Mouse (Mus musculus) adrenal gland, adult 18-20 months (tissue): ENCODE data around the gene Nop2. TPM values are rescaled to one million over a fixed set of nuclear protein-coding genes. Genes with fewer than 3 reads are reported as not detected.

Experiments used
- DNase-seq, 2 experiments: peaks; one replicate each; pipeline ENCODE4 v3.0.0; 2021 to 2022; ENCODE audit warnings: low spot score in 2 of 2
- total RNA-seq, 2 experiments: library from RNA; stranded (reverse); gene quantifications; 1 replicate in 1 of 2; 2 replicates in 1 of 2; pipeline ENCODE4 v1.2.3; 2021

The Nop2 gene
- total RNA-seq, 2 experiments from 2014 or later: 51.6 to 61.3 TPM

DNA sequence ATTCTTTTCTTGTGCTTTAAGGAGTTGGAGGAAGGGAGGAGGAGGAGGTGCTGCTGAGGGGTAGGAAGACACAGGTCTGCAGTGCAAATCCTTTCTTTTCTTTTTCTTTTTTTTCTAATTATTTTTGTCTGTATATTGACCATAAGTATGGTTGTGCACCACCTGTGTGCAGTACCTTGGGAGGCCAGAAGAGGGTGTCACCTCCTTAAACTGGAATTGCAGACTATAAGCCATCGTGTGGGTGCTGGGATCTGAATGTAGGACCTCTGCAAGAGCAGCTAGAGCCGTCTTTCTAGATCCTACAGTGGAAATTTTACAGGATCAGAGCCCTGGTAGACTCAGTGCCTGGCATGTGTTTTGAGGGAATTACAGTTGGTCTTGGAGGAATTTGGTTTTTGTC, 24.0 kb upstream of the Nop2 start:
- no peak for DNase-seq

DNA sequence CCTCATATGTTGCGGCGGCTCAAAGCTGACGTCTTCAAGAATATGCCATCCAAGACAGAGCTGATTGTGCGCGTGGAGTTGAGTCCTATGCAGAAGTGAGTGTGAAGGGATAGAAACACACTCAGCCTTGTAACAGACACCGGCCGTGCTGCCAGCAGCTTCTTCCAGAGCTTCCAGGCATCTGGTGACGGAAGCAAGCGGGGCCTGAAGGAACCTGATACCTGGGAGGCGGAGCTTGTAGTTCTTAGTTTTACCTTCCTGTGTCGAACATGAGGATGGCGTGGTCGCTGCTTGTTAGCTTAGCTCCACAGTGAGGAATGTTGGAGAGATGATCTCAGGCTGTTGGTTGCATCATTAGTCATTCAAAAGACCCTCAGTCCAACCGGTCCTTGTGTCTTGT, 22.3 kb upstream of the Nop2 start:
- no peak for DNase-seq

DNA sequence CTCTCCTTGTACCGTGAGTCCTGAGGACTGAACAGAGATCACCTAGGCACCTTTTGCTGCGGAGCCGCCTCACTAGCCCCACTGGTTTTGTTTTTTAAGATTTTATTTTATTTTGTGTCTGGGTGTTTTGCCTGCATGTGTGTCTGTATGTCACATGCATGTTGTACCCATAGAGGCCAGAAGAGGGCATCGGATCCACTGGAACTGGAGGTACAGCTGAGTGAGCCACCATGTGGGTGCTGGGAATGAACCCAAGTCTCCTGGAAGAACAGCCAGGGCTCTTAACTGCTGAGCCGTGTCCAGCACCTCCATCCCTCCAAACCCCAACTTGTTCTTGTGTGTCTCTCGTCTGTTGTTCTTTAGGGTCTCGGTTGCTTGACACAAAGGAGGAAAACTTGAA, 20.8 kb upstream of the Nop2 start:
- peak in 1 of 2 experiments; percentile 26 for DNase-seq

DNA sequence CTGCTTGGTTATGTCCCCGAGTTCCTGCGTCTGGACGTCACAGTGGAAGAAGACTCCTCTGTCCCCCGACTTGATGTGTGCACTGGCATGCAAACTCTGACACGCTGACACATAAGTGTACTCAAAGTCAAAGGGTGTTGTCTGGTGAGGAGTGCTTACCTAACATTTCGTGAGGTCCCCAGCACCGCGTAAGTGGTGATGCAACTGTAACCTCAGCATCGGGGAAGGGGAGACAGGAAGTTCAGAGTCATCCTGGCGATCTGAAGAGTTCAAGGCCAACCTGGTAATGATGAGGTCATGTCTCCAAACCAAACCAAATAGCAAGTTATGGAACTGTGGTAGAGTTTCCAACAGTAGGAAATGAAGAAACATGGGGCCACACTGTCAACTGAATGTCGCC, 19.2 kb upstream of the Nop2 start:
- no peak for DNase-seq

DNA sequence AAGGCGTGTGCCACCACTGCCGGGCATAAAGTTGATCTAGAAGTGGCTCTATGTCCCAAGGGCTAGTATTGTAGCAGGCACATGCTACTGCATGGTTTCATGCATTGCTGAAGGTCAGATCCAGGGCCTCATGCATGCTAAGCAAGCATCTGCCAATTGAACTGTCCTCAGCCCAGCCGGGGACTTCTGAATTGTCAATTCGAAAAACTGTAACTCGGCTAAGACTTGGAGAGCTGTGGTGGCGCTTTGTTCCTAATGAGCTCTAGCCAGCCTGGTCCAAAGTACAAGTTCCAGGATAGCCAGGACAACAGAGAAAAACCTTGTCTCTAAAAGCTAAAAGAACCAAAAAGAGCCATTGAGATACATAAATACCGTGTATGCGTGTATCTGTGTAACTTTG, 12.3 kb upstream of the Nop2 start:
- no peak for DNase-seq

DNA sequence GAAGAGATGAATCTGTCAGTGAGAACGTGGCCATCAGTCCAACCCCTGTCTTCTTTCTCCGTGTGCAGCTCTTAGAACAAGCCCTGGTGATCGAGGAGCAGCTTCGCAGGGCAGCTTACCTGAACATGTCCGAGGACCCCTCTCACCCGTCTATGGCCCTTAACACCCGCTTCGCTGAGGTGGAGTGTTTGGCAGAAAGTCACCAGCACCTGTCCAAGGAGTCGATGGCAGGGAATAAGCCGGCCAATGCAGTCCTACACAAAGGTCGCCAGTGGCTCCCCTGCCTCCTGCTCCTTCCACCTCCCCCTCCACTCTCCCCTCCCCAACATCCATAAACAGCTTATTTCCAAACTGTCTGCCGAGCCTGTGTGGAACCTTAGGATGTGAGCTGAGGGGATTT, 3.0 kb upstream of the Nop2 start:
- DNase-seq: no peak

DNA sequence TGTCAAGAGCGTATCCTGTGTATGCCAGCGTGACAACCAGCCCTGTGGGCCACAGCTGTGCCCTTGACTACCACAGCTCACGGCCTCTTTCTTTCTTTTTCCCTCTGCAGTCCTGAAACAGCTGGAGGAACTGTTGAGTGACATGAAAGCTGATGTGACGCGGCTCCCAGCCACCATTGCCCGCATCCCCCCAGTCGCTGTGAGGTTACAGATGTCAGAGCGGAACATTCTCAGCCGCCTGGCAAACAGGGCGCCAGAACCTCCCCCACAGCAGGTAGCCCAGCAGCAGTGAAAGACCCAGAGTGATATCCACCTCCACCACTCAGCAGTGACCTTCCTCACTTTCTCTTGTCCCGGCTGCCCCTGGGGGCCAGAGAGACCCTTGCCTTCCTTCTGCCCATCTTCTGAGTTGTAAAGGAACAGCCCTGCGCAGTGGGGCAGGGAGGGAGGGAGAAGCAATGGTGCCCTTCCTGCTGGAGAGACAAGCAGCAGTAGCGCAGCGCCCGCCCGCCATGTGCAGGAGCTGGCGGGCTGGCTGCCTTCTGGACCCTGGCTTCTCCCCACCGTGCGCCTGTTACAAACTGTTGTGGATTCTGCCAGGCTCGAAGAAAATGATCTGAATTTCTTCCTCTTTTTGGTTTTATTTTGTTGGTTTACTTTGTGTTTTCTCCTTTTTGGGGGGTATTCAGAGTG, 1.9 kb upstream of the Nop2 start:
- DNase-seq: no peak

DNA sequence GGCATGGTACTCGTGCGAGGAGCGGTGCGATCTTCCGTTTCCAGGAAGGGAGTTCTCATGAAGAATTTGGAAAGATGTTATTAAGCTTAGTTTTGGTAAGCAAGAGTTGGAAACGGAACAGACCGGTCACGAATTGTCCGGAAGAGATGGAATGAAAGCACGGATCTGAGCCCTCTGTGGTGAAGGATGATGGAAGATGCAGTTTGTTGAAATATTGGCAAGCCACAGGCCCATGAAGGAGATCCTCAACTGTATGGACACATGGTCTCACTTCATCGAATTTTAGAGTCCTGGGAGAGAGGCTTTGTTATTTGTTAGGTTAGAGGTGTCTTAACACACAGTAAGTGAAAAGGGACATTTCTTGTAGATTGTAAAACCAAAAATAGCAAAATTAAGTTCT, 761 bp downstream of the Nop2 start:
- no peak for DNase-seq

DNA sequence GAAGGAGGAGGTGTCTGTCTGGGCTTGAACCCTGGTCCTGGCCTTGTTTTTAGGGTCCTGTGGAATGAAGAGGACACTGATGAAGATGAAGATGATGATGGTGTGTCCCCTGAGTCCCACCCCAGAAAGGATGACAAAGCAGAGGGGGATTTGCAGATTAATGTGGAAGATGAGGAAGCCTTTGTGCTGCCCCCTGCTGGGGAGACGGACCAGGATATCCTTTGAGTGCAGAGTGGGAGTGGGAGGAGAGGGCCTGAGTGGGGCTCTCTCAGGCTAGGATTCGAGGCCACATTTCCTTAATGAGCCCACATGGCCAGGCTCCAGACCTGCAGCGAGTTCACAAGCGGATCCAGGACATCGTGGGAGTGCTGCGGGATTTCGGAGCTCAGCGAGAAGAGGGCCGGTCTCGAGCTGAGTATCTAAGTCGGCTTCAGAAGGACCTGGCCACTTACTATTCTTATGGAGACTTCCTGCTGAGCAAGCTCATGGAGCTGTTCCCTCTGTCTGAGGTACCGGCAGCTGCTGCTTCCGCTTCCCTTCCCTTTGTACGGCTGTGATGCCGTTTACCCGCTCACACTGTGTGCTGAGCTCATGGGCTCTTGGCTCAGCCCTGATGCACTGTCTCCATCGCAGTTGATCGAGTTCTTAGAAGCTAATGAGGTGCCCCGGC, 5.4 kb downstream of the Nop2 start:
- peak in 1 of 2 experiments; percentile 44 for DNase-seq

DNA sequence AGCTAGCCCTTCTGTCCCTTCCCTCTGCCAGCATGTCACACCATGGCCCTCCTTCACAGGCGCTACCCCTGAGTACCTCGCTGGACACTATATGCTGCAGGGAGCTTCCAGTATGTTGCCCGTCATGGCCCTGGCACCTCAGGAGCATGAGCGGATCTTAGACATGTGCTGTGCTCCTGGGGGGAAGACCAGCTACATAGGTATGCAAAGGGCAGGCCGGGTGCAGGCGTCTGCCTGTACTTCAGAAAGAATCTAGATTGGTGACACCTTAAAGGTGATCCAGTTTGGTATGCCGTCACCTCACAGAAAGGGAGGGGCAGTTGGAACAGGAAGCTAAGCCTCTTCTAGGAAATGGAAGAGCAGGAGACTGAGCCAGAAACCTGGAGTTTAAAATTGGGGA, 8.0 kb downstream of the Nop2 start:
- no peak for DNase-seq

DNA sequence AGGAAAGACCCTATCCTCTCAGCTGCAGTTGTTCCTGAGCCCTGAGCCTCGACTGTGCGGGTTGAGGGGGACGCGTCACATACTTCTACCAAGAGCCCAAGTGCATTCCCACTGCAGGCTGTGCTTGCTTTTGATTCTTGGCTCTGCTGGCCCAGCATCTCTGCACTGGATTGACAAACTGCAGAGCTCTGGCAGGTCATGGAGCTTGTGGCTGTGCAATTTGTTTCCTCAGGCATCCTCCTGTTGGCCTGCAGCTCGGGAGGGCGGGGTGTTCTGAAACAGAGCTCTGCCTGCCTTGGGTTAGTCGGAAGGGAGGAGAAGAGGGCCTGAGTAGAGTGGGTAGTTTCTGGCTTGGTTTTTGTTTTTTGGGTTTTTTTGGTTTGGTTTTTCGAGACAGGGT, 10.7 kb downstream of the Nop2 start:
- no peak for DNase-seq

DNA sequence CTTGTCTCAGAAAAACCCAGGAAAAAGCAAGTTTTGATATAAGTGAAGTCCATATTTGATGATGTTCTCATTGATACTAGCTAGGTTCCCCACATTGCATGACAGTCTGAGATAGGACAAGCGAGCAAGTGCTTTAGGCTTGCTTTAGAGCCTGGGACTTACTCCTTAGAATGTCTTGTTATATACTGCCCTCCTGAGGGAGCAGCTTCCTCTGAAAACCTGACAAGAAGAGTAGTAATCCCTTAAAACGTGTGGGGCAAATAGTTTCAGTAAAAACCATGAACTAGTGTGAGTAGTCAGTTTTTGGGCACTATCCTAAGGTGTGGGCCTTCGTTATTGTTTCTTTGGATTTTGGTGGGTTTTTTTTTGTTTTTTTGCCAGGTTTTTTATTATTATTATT, 11.4 kb downstream of the Nop2 start:
- no peak for DNase-seq

DNA sequence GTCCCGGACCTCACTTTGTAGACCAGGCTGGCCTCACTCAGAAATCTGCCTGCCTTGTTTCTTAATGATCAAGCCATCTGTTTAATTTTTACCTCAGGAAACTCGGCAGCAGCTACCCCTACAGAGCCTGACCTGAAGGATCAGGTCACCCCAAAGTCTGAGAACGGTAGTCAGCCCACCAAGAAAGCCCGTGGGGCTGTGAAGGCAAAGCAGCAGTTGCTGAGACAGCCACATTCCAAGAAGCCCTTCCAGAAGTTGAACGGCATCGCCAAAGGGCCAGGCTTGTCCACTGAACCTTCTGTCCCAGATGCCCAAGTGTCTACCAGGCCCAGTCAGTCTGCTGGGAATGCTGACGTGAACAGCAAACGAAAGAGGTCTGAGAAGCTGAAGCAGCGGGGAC, 12.2 kb downstream of the Nop2 start:
- no peak for DNase-seq

DNA sequence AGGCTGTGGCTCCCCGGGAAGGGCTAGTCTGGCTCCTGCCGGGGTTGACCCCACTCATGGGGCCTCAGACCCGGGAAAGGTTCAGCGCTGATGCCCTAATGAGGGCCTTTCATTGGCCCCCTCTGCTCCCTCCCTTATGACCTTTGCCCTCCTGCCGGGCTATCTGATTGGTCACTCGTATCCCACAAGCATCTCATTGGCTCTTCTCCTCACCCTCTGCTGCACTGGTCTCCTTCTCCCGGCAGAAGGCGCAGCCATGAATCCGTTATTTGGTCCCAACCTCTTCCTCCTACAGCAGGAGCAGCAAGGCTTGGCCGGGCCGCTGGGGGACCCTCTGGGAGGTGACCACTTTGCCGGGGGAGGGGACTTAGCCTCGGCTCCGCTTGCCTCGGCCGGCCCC, 13.3 kb downstream of the Nop2 start, which contains the start of gene Iffo1:
Iffo1 (plus strand) TSS at position 241 of the 400 bp plus-strand sequence.
- DNase-seq: peak; percentile 79 to 80

DNA sequence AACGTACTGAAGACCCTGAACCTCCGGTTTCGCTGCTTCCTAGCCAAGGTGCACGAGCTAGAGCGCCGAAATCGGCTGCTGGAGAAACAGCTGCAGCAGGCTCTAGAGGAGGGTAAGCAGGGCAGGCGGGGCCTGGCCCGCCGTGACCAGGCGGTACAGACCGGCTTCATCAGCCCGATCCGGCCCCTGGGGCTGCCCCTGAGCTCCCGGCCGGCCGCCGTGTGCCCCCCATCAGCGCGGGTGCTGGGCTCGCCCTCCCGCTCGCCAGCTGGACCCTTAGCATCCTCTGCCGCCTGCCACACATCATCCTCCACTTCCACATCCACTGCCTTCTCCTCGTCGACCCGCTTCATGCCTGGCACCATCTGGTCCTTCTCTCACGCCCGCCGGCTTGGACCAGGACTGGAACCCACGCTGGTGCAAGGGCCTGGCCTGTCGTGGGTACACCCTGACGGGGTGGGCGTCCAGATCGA, 13.8 kb downstream of the Nop2 start:
- peak in 1 of 2 experiments; percentile 45 for DNase-seq

DNA sequence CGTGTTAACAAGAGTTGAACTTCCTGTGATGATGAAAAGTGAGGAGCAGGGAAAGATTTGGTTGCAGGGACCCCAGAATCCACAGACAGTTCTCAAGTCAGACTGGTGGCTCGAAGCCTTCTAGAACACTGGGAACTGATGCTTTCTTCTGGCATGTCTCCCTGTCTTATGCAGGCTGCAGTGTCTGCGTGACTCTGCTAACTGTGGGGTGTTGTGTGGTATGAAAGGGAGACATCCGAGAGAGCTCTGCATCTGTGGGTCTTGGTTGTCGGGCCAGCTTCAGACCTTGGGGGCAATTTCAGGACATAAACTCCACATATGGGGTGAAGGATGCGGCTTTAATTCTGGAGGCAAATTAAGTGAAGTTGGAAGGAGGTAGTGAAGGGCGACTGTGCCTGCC, 14.4 kb downstream of the Nop2 start:
- no peak for DNase-seq

DNA sequence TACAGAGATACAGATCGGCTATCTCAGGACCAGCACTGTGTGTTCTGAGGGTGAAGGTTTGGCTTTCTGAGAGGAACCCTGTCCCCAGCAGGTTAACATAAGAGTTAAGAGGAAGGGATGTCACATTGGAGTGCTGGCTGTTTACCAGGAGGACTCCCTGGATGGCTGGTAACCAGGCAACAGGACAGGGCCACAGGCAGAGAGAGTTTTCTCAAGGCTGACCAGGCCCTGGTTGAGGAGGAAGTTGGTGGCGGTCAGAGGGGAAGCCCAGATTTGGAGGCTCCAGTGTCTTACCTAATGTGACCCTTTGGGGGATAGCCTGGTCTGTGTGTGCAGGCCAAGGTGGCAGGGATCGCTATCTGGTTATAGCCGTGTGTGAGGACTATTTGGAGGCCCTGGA, 15.1 kb downstream of the Nop2 start:
- DNase-seq: no peak

DNA sequence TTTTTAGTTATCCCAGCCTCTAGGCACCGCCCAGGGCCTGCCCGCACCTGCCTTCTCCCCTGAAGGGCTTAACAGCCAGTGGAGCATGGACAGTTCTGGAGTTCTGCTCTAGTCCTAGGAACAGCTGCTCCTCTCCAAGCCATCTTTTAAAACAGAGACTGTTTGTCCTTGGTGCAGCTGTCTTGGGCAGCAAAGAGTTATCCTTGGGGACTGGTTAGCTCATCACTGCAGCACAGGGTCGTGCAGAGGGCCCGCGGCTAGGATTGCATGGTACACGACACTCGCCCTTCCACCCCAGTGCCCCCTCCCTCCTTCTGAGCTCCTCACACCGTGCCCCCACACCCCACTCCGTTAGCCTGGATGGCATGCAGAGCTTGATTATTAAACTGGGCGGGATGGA, 15.6 kb downstream of the Nop2 start:
- DNase-seq: no peak

DNA sequence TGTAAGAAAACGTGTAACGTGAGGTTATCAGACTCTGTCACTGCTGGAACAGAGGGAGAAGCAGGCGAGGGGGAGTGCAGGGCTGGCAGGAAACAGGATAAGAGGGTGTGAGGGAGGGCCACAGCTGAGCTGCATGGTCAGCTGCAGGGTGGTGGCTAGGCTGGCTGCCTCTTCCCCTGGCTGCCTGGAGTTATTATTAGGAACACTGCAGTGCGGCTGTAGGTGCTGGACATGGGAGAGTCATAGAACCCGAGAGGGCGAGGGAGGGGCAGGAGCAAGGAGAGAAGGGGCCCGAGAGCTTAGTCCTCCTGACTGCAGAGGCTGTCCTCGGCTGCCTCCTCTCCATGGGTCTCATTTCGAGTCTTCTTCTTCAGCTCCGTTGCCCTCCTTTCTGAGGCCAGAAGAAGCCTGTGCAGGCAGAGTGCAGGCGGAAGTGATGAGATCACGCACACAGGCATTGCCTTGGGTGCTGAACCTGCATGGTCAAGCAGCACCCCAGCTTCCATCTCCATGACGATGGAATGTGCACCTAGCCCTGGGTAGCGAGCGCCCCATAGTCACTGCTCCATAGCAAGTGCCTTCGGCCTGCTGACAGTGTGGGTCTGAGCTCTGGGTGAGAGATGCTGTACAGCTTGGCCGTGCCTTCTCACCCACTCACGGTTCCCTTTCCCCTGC, 16.7 kb downstream of the Nop2 start:
- no peak for DNase-seq

DNA sequence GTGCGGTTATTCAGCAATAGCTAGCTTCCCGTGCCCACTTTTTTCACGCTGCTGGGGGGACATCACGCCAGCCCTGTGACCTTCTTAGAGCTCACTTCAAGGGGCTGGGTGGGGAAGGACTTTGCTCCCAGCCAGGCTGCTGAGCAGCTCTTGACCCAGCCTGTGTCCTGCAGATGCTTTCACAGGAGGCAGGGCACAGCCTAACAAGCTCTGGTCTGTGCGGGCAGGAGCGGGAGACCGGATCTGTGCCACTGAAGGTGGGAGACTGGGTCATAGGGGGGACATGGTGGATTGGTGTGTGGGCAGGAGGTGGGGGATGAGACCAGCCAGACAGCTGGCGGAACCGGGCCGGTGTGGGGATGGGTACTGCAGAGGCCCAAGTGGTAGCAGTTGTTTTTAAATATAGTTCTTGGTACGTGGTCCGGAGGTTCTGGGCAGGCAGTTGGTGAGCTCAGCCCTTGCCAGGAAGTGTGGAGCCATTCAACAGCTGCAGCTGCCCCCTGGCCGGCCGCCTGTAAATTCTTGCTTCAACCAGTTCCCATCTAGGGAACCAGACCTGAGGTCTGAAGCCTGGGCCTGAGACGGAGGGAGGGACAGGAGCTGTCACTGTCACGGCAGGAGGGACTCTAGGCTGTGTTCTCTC, 17.3 kb downstream of the Nop2 start:
- DNase-seq: no peak

DNA sequence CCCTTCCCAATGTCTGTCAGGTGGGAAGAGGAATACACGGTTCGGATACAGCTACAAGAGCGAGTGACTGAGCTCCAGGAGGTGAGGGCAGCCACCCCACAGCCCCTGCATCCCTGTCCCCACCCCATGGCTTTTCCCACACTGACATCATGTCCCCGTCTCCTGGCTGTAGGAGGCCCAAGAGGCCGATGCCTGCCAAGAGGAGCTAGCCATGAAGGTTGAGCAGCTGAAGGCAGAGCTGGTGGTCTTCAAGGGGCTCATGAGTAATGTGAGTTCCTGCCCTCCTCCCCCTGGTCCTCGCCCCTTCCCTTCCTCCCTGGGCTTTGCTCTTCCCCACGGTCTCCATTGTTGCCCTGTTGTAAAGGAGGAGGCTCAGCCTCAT, 17.9 kb downstream of the Nop2 start:
- no peak for DNase-seq
